Comparison of ENCODE assay signal across 20 mouse cellular contexts in genomic region chr11:55165748-55166147, GRCm38 (mm10). TPM values are rescaled to one million over a fixed set of nuclear protein-coding genes. Genes with fewer than 3 reads are reported as not detected.
"Had no signal": no experiment of that assay in that cellular context is flagged by ENCODE, and none has a peak within 500 bp of the region (broad histone marks: within the 10 kb centered on the region; RNA-seq: fewer than 3 reads in every experiment).

No protein-coding gene starts in this region.

- H3K27ac ChIP-seq: midbrain, embryonic 13.5 days; midbrain, embryonic 15.5 days; neural tube, embryonic 12.5 days; stomach, embryonic 15.5 days; stomach, postnatal 0 days had no signal

- ATAC-seq: midbrain, embryonic 13.5 days; midbrain, embryonic 15.5 days had no signal

- H3K9ac ChIP-seq: lung, embryonic 14.5 days; midbrain, embryonic 13.5 days; midbrain, embryonic 15.5 days; neural tube, embryonic 12.5 days; stomach, embryonic 15.5 days had no signal

- H3K4me1 ChIP-seq: midbrain, embryonic 13.5 days; midbrain, embryonic 15.5 days; neural tube, embryonic 12.5 days; stomach, embryonic 15.5 days had no signal

- DNase-seq: lung, adult 18-20 months; lung, embryonic 14.5 days; lung, postnatal 10 days; lung, postnatal 4 days; right cerebral cortex, postnatal 14 days; thymus, adult 2 months; thymus, postnatal 25 days; thymus, postnatal 4 days had no signal

- H3K27me3 ChIP-seq: midbrain, embryonic 13.5 days; midbrain, embryonic 15.5 days; neural tube, embryonic 12.5 days; stomach, embryonic 15.5 days had no signal

- H3K9me3 ChIP-seq: megakaryocyte, embryonic 14.5 days; midbrain, embryonic 13.5 days; midbrain, embryonic 15.5 days; neural tube, embryonic 12.5 days; stomach, embryonic 15.5 days had no signal

- H3K36me3 ChIP-seq: midbrain, embryonic 13.5 days; midbrain, embryonic 15.5 days; neural tube, embryonic 12.5 days; stomach, embryonic 15.5 days had no signal

- H3K4me2 ChIP-seq: lung, embryonic 14.5 days; midbrain, embryonic 11.5 days; midbrain, embryonic 13.5 days; midbrain, embryonic 15.5 days; neural tube, embryonic 12.5 days; stomach, embryonic 15.5 days had no signal

- H3K4me3 ChIP-seq: megakaryocyte, embryonic 14.5 days; midbrain, embryonic 13.5 days; midbrain, embryonic 15.5 days; neural tube, embryonic 12.5 days; stomach, embryonic 15.5 days had no signal

RNA-seq across cellular contexts. Expression of gene Slc36a3, which starts 14.2 kb away (rescaled TPM):
- total RNA-seq: midbrain, postnatal 0 days; monocyte, adult 5-6 weeks had no signal
- polyA plus RNA-seq: liver, embryonic 16.5 days; lung, embryonic 14.5 days; lung, embryonic 16.5 days; midbrain, embryonic 11.5 days; midbrain, embryonic 13.5 days; midbrain, embryonic 15.5 days; midbrain, postnatal 0 days; neural tube, embryonic 12.5 days; neural tube, embryonic 14.5 days had no signal

RNA-seq across cellular contexts. Expression of gene Slc36a2, which starts 19.1 kb away (rescaled TPM):
- total RNA-seq: monocyte, adult 5-6 weeks had no signal
- polyA plus RNA-seq: midbrain, embryonic 11.5 days had no signal
